Mouse (Mus musculus) urinary bladder, postnatal 0 days (tissue): ENCODE measurements around the gene Prickle1. TPM values are rescaled to one million over a fixed set of nuclear protein-coding genes. Genes with fewer than 3 reads are reported as not detected.

Experiments used
- polyA plus RNA-seq: library from polyadenylated mRNA; unstranded; fragments of >200 nt; fragmentation: Nextera tagmentation; extraction: Ambion mirVana; gene quantifications from 2 replicates; pipeline ENCODE4 v1.2.1, GENCODE M21; 2015

Prickle1 gene
- 23.3 and 26.6 TPM in 2 replicates for polyA plus RNA-seq

DNA sequence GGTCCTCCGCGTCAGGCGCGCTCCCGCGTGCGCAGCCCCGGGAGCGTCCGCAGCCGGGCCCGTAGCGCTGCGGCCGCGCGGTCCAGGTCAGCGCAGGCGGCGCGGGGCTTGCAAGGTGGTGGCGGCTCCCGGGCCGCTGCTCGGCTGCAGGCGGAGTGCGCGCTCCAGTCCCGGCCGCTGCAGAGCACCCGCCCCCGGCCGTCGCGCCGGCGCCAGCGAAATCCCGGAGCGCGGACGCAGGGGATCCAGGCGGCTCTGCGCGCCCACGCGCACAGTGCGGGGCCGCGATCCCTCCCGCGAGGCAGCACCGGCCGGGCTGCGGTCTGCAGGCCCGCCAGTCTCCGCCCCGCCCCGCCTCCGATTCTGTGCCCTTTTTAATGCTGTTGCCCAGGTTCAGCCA lies at the start of gene Prickle1:
TSS of gene Prickle1 (minus strand) at position 146 of the 400 bp plus-strand sequence.

Other genes with a start within 250 kb of the Prickle1 start
- gene Zcrb1, start 197.6 kb downstream of the Prickle1 start, polyA plus RNA-seq, result 102 and 104 TPM in 2 replicates
- 22.3 and 29.2 TPM in 2 replicates for gene Pphln1, start 197.5 kb downstream of the Prickle1 start, polyA plus RNA-seq